Mouse (Mus musculus) liver, embryonic 14.5 days (tissue): ENCODE measurements at regions not wholly inside any gene's neighbourhood (a gene's known extent, or its start where the extent isn't known, plus 50 kb on each side); places are given as distances from the start of the nearest gene placed in this dataset.

Experiments
- CTCF ChIP-seq: IDR thresholded peaks from 2 replicates; pipeline ENCODE4 v1.5.1; 2016; ENCODE audit warnings: antibody characterized with exemption, low read depth, control low read depth
- EP300 ChIP-seq: IDR thresholded peaks from 2 replicates; pipeline ENCODE4 v1.6.1; 2016; ENCODE audit warnings: antibody characterized with exemption, low read depth

GRCm38 (mm10) chr13:45267906-45268305 is 121.6 kb upstream of the Mylip start:
- TF ChIP-seq CTCF (no peak), EP300 (no peak)
